Mouse (Mus musculus): ENCODE results near the gene Rnf220. TPM values are rescaled to one million over a fixed set of nuclear protein-coding genes. Genes with fewer than 3 reads are reported as not detected.

Gene Rnf220
- total and polyA plus RNA-seq, 3 experiments, result 64.4 to 117 (median 86.8) TPM

GRCm38 (mm10) chr4:117527952-117528351, 31.1 kb upstream of the Rnf220 start:
- dilution Hi-C loops (cut with MboI; ENCODE audit: extremely low pct_ligation_motif_present, extremely low pct_unique_long_range_greater_than_20kb, low sequenced_read_pairs), result no loop called here
- peak; percentile 80 for DNase-seq (ENCODE audit: extremely low read depth)
- TF ChIP-seq NRF1 (IDR thresholded peaks at IDR 0.05; ENCODE audit: low read depth, low read length) (no peak), ZC3H11A (IDR thresholded peaks at IDR 0.05; ENCODE audit: low read depth, low read length) (peak; percentile 38; the same call in 1 of the 2 replicates), CTCF (conservative IDR thresholded peaks at IDR 0.05 in 1 of 2, IDR thresholded peaks at IDR 0.05 in 1 of 2; ENCODE audit: low read depth in 2 of 2, low read length in 2 of 2) (peak; percentile 44 to 89; a peak in 3 of 4 replicates), RAD21 (IDR thresholded peaks at IDR 0.05; ENCODE audit: low read depth, low read length) (peak; percentile 77), RCOR1 (conservative IDR thresholded peaks at IDR 0.05; ENCODE audit: low read depth, low read length) (no peak), UBTF (IDR thresholded peaks at IDR 0.05; ENCODE audit: low read depth, low read length) (no peak), HCFC1 (IDR thresholded peaks at IDR 0.05; ENCODE audit: low read depth, low read length) (no peak), SMC3 (IDR thresholded peaks at IDR 0.05; ENCODE audit: low read depth, low read length) (peak; percentile 92), IRF4 (IDR thresholded peaks at IDR 0.05; ENCODE audit: low read depth, low read length) (peak; percentile 42; the same call in 1 of the 2 replicates)
- Histone ChIP-seq H3K4me1 (ENCODE audit: control insufficient read depth in 1 of 2, insufficient read depth in 2 of 2) (peaks cover 4 to 34% of the 10 kb centered on the region in 2 experiments), H3K9ac (ENCODE audit: insufficient read depth, low read depth) (no peak overlapping the region), H3K79me2 (replicated peaks; ENCODE audit: control insufficient read depth, extremely low read depth, insufficient read depth, poor library complexity, severe bottlenecking) (no peaks in the 10 kb centered on the region), H3K4me2 (ENCODE audit: insufficient read depth, low read depth, poor library complexity, severe bottlenecking) (no peak overlapping the region), H3K4me3 (replicated peaks in 1 of 3; ENCODE audit: low read depth in 2 of 3, low read length in 2 of 3, poor library complexity in 1 of 3) (no peak overlapping the region), H3K9me3 (replicated peaks; ENCODE audit: low read length) (no peaks in the 10 kb centered on the region), H3K27ac (ENCODE audit: insufficient read depth, low read depth) (no peak overlapping the region), H3K36me3 (replicated peaks in 1 of 2; ENCODE audit: control insufficient read depth in 1 of 2, insufficient read depth in 1 of 2, low read length in 1 of 2) (no peaks in the 10 kb centered on the region), H3K27me3 (replicated peaks) (peaks cover 3% of the 10 kb centered on the region)
- in situ Hi-C loops (cut with MboI; ENCODE audit: low pct_ligation_motif_present, low pct_unique_long_range_greater_than_20kb, low sequenced_read_pairs), result loop anchor here (10.0 kb wide), 1 partner anchor 203 kb away; no protein-coding TSS in a partner anchor

- TF ChIP-seq UBTF (IDR thresholded peaks at IDR 0.05; ENCODE audit: low read depth, low read length), result no peak
- no peak for TF ChIP-seq MAZ (IDR thresholded peaks at IDR 0.05; ENCODE audit: low read depth, low read length)
- no peak for TF ChIP-seq NRF1 (IDR thresholded peaks at IDR 0.05; ENCODE audit: low read depth, low read length)
- no peak for TF ChIP-seq MAFK (IDR thresholded peaks at IDR 0.05; ENCODE audit: insufficient replicate concordance, low read length)
- no peak for TF ChIP-seq ELF1 (IDR thresholded peaks at IDR 0.05; ENCODE audit: low read depth, low read length)
- TF ChIP-seq ETS1 (conservative IDR thresholded peaks at IDR 0.05; ENCODE audit: low read depth, low read length), result no peak
- dilution Hi-C loops (cut with MboI; ENCODE audit: extremely low pct_ligation_motif_present, extremely low pct_unique_long_range_greater_than_20kb, low sequenced_read_pairs), result no loop called here
- H3K36me3 ChIP-seq (replicated peaks in 1 of 2; ENCODE audit: control insufficient read depth in 1 of 2, insufficient read depth in 1 of 2, low read length in 1 of 2), result no peaks in the 10 kb centered on the region
- peaks cover 3% of the 10 kb centered on the region for H3K27me3 ChIP-seq (replicated peaks)
- peaks cover 4 to 34% of the 10 kb centered on the region in 2 experiments for H3K4me1 ChIP-seq (ENCODE audit: control insufficient read depth in 1 of 2, insufficient read depth in 2 of 2)
- H3K9ac ChIP-seq (ENCODE audit: insufficient read depth, low read depth), result no peak overlapping the region
- H3K79me2 ChIP-seq (replicated peaks; ENCODE audit: control insufficient read depth, extremely low read depth, insufficient read depth, poor library complexity, severe bottlenecking), result no peaks in the 10 kb centered on the region
- H3K4me3 ChIP-seq (replicated peaks in 1 of 3; ENCODE audit: low read depth in 2 of 3, low read length in 2 of 3, poor library complexity in 1 of 3), result no peak overlapping the region
- H3K4me2 ChIP-seq (ENCODE audit: insufficient read depth, low read depth, poor library complexity, severe bottlenecking), result no peak overlapping the region
- DNase-seq (ENCODE audit: extremely low read depth), result peak; percentile 18
- in situ Hi-C loops (cut with MboI; ENCODE audit: low pct_ligation_motif_present, low pct_unique_long_range_greater_than_20kb, low sequenced_read_pairs), result loop anchor here (10.0 kb wide), 1 partner anchor 203 kb away; no protein-coding TSS in a partner anchor
- no peaks in the 10 kb centered on the region for H3K9me3 ChIP-seq (replicated peaks; ENCODE audit: low read length)
- H3K27ac ChIP-seq (ENCODE audit: insufficient read depth, low read depth), result no peak overlapping the region
Measured at GRCm38 (mm10) chr4:117527116-117527899, 30.5 kb upstream of the Rnf220 start.

Data from CH12.LX (cell line).